Mouse (Mus musculus): ENCODE results near the gene Olfm2.

- no peak for TF ChIP-seq CTCF (IDR thresholded peaks at IDR 0.05; ENCODE audit: extremely low read depth, insufficient read depth, low read length)
- TF ChIP-seq POLR2A (IDR thresholded peaks at IDR 0.05; ENCODE audit: extremely low read depth, insufficient read depth, low read length): no peak
Measured at GRCm38 (mm10) chr9:20721582-20721981, 24.6 kb downstream of the Olfm2 start.

Data from cortical plate, adult 2 months (tissue).